ENCODE assay signal across 11 mouse cellular contexts in the genomic region with DNA sequence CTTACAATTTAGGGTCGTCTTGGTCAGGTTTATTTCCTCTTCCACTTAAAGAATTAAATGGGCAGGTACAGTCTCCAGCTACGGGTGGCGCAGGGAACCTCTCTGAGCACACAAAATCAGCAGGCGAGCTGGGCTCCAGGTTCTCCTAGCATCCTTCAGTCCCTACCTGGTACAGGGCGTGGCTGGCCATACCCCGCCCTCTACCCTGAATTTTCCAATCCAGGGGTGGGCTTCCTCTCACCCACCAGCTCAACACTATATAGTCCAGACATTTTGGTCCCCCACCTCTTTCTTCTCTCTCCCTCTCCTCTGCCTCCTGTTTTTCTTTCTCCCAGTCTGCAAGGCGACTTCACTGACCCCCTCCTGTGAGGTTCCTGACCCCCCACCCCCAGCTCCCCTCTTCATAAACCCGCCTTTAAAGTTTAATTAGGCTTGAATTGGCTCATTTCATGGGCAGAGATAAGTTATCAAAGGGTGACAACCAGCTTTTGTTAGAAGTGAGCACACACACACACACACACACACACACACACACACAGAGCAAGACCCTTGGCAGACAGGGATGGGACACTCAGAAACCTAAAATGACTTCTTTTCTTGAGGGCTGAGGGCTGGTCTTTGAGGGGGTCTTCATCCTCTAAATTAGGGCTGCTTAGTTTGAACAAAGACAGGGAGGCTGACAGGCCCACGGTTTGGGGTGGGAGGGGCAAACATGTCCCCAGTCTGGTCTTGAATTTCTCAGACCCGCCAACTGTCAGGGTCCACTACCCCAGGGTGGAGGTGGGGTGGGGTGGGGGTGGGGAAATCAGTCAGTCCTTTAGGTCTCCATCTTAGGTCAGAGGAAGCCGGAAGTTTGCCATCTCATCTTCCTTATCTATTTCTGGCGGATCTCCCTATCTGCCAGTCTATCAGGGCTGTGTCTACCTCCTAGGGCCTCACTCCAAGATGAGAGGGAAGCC.
A peak's percentile ranks its signal among the peaks of the same experiment; 100 is the strongest.
DNase-seq lines count a peak whose midpoint lies in the region; ATAC-seq and TF ChIP-seq lines count a peak whose summit lies in the region.
"Had no signal": no experiment of that assay in that cellular context is flagged by ENCODE, and none has a peak within 500 bp of the region (broad histone marks: within the 10 kb centered on the region; RNA-seq: fewer than 3 reads in every experiment).

No protein-coding gene starts in this region.

- 59% methylated on average over 12 of the region's 12 CpGs for WGBS in heart, postnatal 0 days
- 41% methylated on average over 12 of the region's 12 CpGs for whole genome bisulfite sequencing in liver, embryonic 13.5 days (ENCODE audit: insufficient replicate concordance)

- H3K27me3 ChIP-seq in heart, postnatal 0 days (ENCODE audit: control insufficient read depth, insufficient read depth, low read length), result no peaks in the 10 kb centered on the region
- no peaks in the 10 kb centered on the region for H3K27me3 ChIP-seq in liver, embryonic 13.5 days

- peaks cover 48% of the 10 kb centered on the region for H3K4me1 ChIP-seq in heart, postnatal 0 days (ENCODE audit: control insufficient read depth, insufficient read depth)
- peaks cover 31% of the 10 kb centered on the region for H3K4me1 ChIP-seq in liver, embryonic 13.5 days (replicated peaks)

- H3K9me3 ChIP-seq in heart, postnatal 0 days (replicated peaks; ENCODE audit: control insufficient read depth, low read length), result no peaks in the 10 kb centered on the region
- no peaks in the 10 kb centered on the region for H3K9me3 ChIP-seq in liver, embryonic 13.5 days (replicated peaks)

- intact Hi-C loops in left cerebral cortex, postnatal 4 days (cut with DNase I), result no loop called here

- TF ChIP-seq EP300 in heart, postnatal 0 days (IDR thresholded peaks at IDR 0.05; ENCODE audit: low read depth), result no peak

- no peak overlapping the region for H3K9ac ChIP-seq in heart, postnatal 0 days (replicated peaks; ENCODE audit: low read depth, low read length)
- no peak overlapping the region for H3K9ac ChIP-seq in liver, embryonic 13.5 days

- peak overlapping the region; percentile 97 for H3K27ac ChIP-seq in heart, postnatal 0 days (ENCODE audit: low read depth)
- peak overlapping the region; percentile 63 for H3K27ac ChIP-seq in liver, embryonic 13.5 days
- H3K27ac ChIP-seq: layer of hippocampus, adult 2 months had no signal

- H3K4me3 ChIP-seq in heart, postnatal 0 days (ENCODE audit: low read depth, low read length), result no peak overlapping the region
- H3K4me3 ChIP-seq in liver, embryonic 13.5 days (replicated peaks), result no peak overlapping the region
- H3K4me3 ChIP-seq: erythroblast, embryonic 14.5 days; layer of hippocampus, adult 2 months had no signal

- no peak for TF ChIP-seq CTCF in heart, postnatal 0 days (IDR thresholded peaks at IDR 0.05; ENCODE audit: low read depth)

- peak; percentile 12; the same call in 1 of the 2 replicates for ATAC-seq in heart, postnatal 0 days (ENCODE audit: insufficient read depth, low read depth)
- no peak; the same call in 1 of the 2 replicates for ATAC-seq in liver, embryonic 13.5 days (ENCODE audit: low read depth)

- H3K36me3 ChIP-seq in heart, postnatal 0 days (replicated peaks; ENCODE audit: control insufficient read depth, insufficient read depth, low read length), result no peaks in the 10 kb centered on the region
- H3K36me3 ChIP-seq in liver, embryonic 13.5 days, result no peaks in the 10 kb centered on the region

- no peak overlapping the region for H3K4me2 ChIP-seq in heart, postnatal 0 days (ENCODE audit: low read depth, low read length)
- peak overlapping the region; percentile 32; the same call in 1 of the 2 replicates for H3K4me2 ChIP-seq in liver, embryonic 13.5 days

- DNase-seq in embryo, embryonic 10 days (ENCODE audit: low spot score), result peak; percentile 33
- no peak for DNase-seq in embryo, embryonic 11 days
- DNase-seq in ES-CJ7 (ENCODE audit: low read depth, low spot score), result peak; percentile 59
- DNase-seq in heart, postnatal 0 days (ENCODE audit: low spot score), result no peak
- no peak for DNase-seq in liver, embryonic 13.5 days
- DNase-seq in cerebellum, postnatal 25 days, result no peak
- DNase-seq in thymus, postnatal 10 days (ENCODE audit: low spot score in 2 of 2), result no peak
- DNase-seq in left cerebral cortex, postnatal 4 days, result no peak
- DNase-seq: thymus, adult 18-20 months had no signal

Comparison
In these comparisons a context has a peak if more than half of its experiments do, and no peak if none do; other contexts are left out.
1. DNase-seq: peak in embryo, embryonic 10 days (single experiment) and ES-CJ7 (single experiment); none in embryo, embryonic 11 days (single experiment), heart, postnatal 0 days (single experiment), liver, embryonic 13.5 days (single experiment), cerebellum, postnatal 25 days (0 of 2), thymus, postnatal 10 days (0 of 2) and left cerebral cortex, postnatal 4 days (single experiment).